Mouse (Mus musculus) liver, postnatal 0 days (tissue): ENCODE results near the gene Rapgef5. TPM values are rescaled to one million over a fixed set of nuclear protein-coding genes. Genes with fewer than 3 reads are reported as not detected.

Experiments
- ATAC-seq: fragments of 200-750 bp; cut with Nextera tagmentation; 2 replicates; pipeline ENCODE4 v1.8.0; 2017; ENCODE audit warnings: mild to moderate bottlenecking, moderate library complexity
- DNase-seq: peaks from one replicate; pipeline ENCODE4 v3.0.0-alpha.2; 2016
- H3K27ac ChIP-seq: fragments of 300-500 bp; sonication (generic); 2 replicates; pipeline ENCODE4 v1.5.1; 2014; ENCODE audit warnings: antibody characterized with exemption, moderate library complexity, mild to moderate bottlenecking, low read depth
- H3K27me3 ChIP-seq: fragments of 300-500 bp; sonication (generic); 2 replicates; pipeline ENCODE4 v1.6.1; 2014; ENCODE audit warnings: low read length, control low read depth, mixed read lengths; ENCODE audit not compliant: insufficient read depth
- H3K36me3 ChIP-seq: fragments of 300-500 bp; sonication (generic); replicated peaks from 2 replicates; pipeline ENCODE4 v1.6.1; 2014; ENCODE audit warnings: mild to moderate bottlenecking, control low read depth, low read length, moderate library complexity, mixed read lengths; ENCODE audit not compliant: insufficient read depth
- H3K4me1 ChIP-seq: fragments of 300-500 bp; sonication (generic); 2 replicates; pipeline ENCODE4 v1.6.1; 2014; ENCODE audit warnings: antibody characterized with exemption, mild to moderate bottlenecking, control low read depth; ENCODE audit not compliant: insufficient read depth
- H3K4me2 ChIP-seq: fragments of 300-500 bp; sonication (generic); 2 replicates; pipeline ENCODE4 v1.6.1; 2014; ENCODE audit warnings: low read depth, mild to moderate bottlenecking, low read length, moderate library complexity, mixed read lengths
- H3K4me3 ChIP-seq: fragments of 300-500 bp; sonication (generic); 2 replicates; pipeline ENCODE4 v1.5.1; 2014; ENCODE audit warnings: low read depth, low read length
- H3K9ac ChIP-seq: fragments of 300-500 bp; sonication (generic); replicated peaks from 2 replicates; pipeline ENCODE4 v1.6.1; 2014; ENCODE audit warnings: mild to moderate bottlenecking, moderate library complexity
- H3K9me3 ChIP-seq: fragments of 300-500 bp; sonication (generic); 2 replicates; pipeline ENCODE4 v1.6.1; 2016; ENCODE audit warnings: mild to moderate bottlenecking, control low read depth, low read length, mixed read lengths
- CTCF ChIP-seq: sonication (generic); IDR thresholded peaks from 2 replicates; pipeline ENCODE4 v1.5.1; 2016; ENCODE audit warnings: antibody characterized with exemption, low read depth
- EP300 ChIP-seq: IDR thresholded peaks from 2 replicates; pipeline ENCODE4 v1.6.1; 2016; ENCODE audit warnings: antibody characterized with exemption, low read depth, mild to moderate bottlenecking
- WGBS: fragments of 180-500 bp; shearing (Covaris S2); extraction: QIAGEN DNeasy Blood & Tissue Kit; methylation state at CpG from one replicate; pipeline ENCODE4 v1.1.7; 2014; ENCODE audit not compliant: insufficient replicate concordance; 5-methylcytosine and 5-hydroxymethylcytosine counted together
- polyA plus RNA-seq: library from polyadenylated mRNA; unstranded; fragments of >200 nt; fragmentation: Nextera tagmentation; extraction: Ambion mirVana; gene quantifications from 2 replicates; pipeline ENCODE4 v1.2.1, GENCODE M21; 2015

Gene Rapgef5
- polyA plus RNA-seq, 1 experiment from 2014 or later: 2.1 TPM

DNA sequence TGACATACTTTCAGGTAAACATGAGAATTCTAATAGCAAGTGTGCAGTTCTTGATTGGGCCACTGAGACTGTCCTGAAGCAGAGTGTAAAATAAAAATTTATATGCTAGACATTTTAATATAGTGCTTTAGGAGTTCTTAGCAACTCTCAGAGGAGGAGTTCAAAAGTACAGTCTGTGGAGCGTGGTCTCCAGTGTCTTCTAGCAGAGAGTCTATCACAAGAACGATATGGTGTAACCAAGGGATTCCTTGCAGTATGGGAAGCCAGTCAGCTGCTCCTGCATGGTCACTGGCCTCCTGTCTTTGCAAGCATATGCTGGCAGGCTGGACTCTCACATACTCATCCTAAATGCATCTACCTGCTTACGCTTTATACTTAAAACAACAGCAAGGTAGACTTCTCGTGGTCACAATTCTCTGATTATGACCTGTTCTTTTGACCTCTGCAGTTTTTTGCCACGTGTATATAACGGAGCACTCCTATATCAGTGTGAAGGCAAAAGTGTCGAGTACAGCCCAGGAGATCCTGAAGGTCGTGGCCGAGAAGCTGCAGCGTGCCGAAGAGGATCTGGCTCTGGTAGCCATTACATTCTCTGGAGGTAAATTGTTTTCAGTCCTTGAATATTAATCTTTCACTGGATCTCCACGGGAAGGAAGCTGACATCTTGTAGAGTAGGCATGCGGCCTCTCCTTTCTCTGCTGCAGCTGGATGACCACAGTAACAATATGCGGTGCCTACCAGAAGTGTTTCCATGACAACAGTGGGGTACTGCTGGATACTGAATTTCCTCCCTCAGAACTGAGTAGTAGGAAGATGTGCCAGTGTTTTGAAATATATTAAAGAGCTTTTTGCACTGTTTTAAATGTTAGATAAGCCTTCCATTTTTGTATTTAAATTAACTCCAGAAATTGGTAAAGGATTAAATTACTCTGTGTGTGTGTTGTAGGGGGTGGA, 204.8 kb downstream of the Rapgef5 start:
- DNase-seq (no peak), ATAC-seq (no peak)
- H3K27ac ChIP-seq: peak overlapping the region; percentile 23; the same call in 1 of the 2 replicates
- H3K27me3 ChIP-seq: no peaks in the 10 kb centered on the region
- H3K4me1 ChIP-seq: peaks cover 6% of the 10 kb centered on the region; the same call in 1 of the 2 replicates
- no peak overlapping the region for H3K9ac ChIP-seq
- H3K36me3 ChIP-seq: no peaks in the 10 kb centered on the region; the same call in 1 of the 2 replicates
- no peak overlapping the region for H3K4me3 ChIP-seq
- H3K9me3 ChIP-seq: no peaks in the 10 kb centered on the region
- 50% methylated on average over 14 of the region's 14 CpGs for WGBS
- TF ChIP-seq CTCF (no peak), EP300 (no peak)
- H3K4me2 ChIP-seq: no peak overlapping the region

DNA sequence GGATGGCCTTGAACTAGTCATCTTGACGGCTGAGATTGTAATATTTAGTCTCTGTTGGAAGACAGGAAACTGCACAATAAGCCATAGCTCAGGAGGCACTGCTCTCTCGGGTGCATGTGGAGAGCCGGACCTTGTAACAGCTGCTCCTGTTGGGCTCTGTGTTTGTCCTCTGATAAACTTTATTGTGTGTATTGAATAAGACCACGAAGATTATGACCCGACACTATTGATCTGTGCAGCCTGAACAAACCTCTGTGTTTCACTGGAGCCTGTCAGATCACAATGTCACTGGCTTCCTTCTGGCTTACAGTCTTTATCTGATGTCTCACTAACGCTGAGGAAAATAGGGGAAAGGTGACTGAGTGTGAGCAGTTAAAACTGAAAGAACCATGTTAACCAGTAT, 205.5 kb downstream of the Rapgef5 start:
- Histone ChIP-seq H3K4me2 (0 out of 2 replicates have a peak overlapping the region, but pooled peaks have one; percentile 13), H3K4me3 (no peak overlapping the region), H3K9me3 (no peaks in the 10 kb centered on the region), H3K27me3 (no peaks in the 10 kb centered on the region), H3K36me3 (no peaks in the 10 kb centered on the region; the same call in 1 of the 2 replicates), H3K27ac (peak overlapping the region; percentile 23; the same call in 1 of the 2 replicates), H3K9ac (no peak overlapping the region), H3K4me1 (peaks cover 6% of the 10 kb centered on the region; the same call in 1 of the 2 replicates)
- ATAC-seq: peak; percentile 87
- TF ChIP-seq CTCF (no peak), EP300 (no peak)
- DNase-seq: peak; percentile 25
- 26% methylated on average over 6 of the region's 6 CpGs for WGBS

DNA sequence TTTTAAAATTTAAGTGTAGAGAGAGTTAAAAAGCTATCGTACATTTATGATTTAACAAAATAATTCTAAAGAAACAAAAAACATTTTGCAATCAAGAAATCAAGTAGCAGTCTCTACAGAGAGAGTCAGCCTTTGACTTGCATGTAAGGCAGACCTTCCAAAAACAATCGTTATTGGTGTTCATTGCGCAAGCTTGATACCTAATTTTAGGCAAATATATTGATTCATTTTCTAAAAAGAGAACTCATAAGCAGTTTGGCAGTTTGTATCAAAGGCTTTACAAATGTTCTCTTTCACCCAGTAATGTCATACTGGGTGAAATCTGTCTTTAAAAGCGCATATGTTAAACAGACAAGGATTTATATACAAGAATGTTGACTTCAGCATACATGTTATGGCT, 208.7 kb downstream of the Rapgef5 start:
- no peaks in the 10 kb centered on the region for H3K27me3 ChIP-seq
- no peak overlapping the region for H3K4me3 ChIP-seq
- H3K36me3 ChIP-seq: no peaks in the 10 kb centered on the region; the same call in 1 of the 2 replicates
- WGBS: 74% methylated on average over 4 of the region's 4 CpGs
- no peak overlapping the region for H3K4me2 ChIP-seq
- H3K9me3 ChIP-seq: no peaks in the 10 kb centered on the region
- H3K9ac ChIP-seq: no peak overlapping the region
- ATAC-seq (no peak), DNase-seq (no peak)
- H3K4me1 ChIP-seq: peaks cover 6% of the 10 kb centered on the region; the same call in 1 of the 2 replicates
- no peak overlapping the region for H3K27ac ChIP-seq
- TF ChIP-seq CTCF: no peak
- no peak for TF ChIP-seq EP300

DNA sequence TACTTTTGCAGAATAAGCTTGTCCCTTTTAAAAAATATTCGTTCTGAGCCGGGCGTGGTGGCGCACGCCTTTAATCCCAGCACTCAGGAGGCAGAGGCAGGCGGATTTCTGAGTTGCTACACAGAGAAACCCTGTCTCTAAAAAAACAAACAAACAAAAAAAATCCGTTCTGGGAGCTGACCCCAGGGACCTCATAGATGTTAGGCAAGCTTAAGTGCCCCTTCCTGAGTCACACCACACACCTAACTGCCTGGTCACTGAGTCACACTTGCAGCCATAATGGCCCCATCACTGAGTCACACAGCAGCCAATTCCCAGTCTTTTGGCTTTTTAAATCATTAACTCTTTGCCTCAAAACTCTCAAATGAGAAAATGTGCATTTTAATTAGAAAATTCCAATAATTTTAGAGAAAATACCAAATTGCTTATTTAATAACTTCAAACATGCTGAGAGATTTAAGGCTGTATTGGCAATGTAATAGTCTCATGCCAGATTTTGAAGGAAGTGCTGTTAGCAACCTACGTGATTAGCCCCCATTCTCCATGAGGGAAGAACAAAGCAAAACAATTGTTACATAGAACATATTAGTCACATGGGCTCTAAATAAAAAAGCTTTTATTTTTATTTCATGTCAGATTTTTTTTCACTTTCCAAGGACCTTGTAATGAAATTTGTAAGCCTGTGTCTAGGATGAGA, 211.3 kb downstream of the Rapgef5 start:
- Histone ChIP-seq H3K9ac (no peak overlapping the region), H3K4me3 (no peak overlapping the region), H3K4me2 (no peak overlapping the region), H3K4me1 (no peaks in the 10 kb centered on the region), H3K9me3 (no peaks in the 10 kb centered on the region), H3K27me3 (no peaks in the 10 kb centered on the region), H3K36me3 (no peaks in the 10 kb centered on the region), H3K27ac (no peak overlapping the region)
- DNase-seq: no peak
- no peak for TF ChIP-seq EP300
- no peak for TF ChIP-seq CTCF
- 76% methylated on average over 8 of the region's 8 CpGs for WGBS
- no peak for ATAC-seq

DNA sequence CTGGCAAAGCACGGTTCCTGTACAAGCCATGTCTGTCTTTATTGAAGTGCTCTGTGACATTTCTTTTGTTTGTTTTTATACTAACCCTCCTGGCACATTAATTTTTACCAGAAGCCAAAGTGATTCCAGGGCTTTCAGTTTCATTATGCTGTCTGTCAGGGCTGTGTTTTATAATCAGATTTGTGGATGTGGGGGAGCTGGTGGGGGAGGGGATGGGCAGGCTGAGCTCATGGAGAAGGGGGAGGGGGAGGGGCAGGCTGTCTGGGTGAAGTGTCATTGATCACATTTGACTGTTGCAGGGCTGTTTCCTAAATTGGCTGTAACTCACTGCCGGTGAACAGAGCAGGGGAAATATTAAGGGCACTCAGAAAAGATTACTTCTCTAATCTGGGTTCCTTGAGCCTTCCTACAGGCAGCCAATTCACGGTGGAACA, 211.9 kb downstream of the Rapgef5 start:
- DNase-seq: peak; percentile 25
- Histone ChIP-seq H3K4me2 (no peak overlapping the region), H3K4me3 (no peak overlapping the region), H3K36me3 (no peaks in the 10 kb centered on the region), H3K9ac (no peak overlapping the region), H3K9me3 (no peaks in the 10 kb centered on the region), H3K27ac (no peak overlapping the region), H3K4me1 (no peaks in the 10 kb centered on the region), H3K27me3 (no peaks in the 10 kb centered on the region)
- 31% methylated on average over 3 of the region's 3 CpGs for WGBS
- TF ChIP-seq CTCF: no peak
- ATAC-seq: no peak

DNA sequence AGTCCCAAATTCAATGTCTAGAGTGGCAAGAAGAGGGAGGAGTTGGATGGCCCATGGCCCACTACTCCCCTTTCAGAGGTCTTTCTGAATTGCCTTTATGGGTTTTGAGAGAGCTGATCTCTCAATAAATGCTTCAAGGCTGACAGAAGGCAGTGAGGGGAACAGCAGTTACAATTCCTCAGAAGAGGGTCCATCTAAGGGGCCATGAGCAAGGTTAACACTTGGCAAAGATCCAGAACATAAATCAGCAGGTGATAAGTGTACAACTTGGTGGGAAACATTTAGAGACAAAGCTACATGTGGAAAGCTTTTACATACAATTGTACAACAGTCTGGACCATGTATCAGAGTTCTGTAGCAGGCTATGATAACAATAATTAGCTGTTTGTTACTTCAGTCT, 217.3 kb downstream of the Rapgef5 start:
- no peak overlapping the region for H3K4me3 ChIP-seq
- no peak overlapping the region for H3K9ac ChIP-seq
- no peak for ATAC-seq
- H3K4me2 ChIP-seq: no peak overlapping the region
- TF ChIP-seq CTCF (no peak), EP300 (no peak)
- H3K36me3 ChIP-seq: no peaks in the 10 kb centered on the region
- H3K9me3 ChIP-seq: no peaks in the 10 kb centered on the region
- H3K4me1 ChIP-seq: no peaks in the 10 kb centered on the region
- DNase-seq: no peak
- H3K27me3 ChIP-seq: no peaks in the 10 kb centered on the region
- no peak overlapping the region for H3K27ac ChIP-seq
